Mouse (Mus musculus): Measurements from ENCODE around the gene Suox.

GRCm38 (mm10) chr10:128699006-128699405, 25.1 kb upstream of the Suox start:
- no peak for TF ChIP-seq POLR2A (IDR thresholded peaks at IDR 0.05; ENCODE audit: insufficient read depth, low read depth, low read length)
- no peak for TF ChIP-seq CTCF (IDR thresholded peaks at IDR 0.05; ENCODE audit: insufficient read depth, low read depth, low read length)
